Mouse (Mus musculus) cerebellum, adult 9-10 months (tissue): ENCODE measurements around the gene Chd3.

Source experiments
- DNase-seq: peaks from one replicate; pipeline ENCODE4 v3.0.0; 2022

Gene Chd3

GRCm38 (mm10) chr11:69364376-69364775 lies 4.8 kb downstream of the Chd3 start:
- DNase-seq = no peak

DNA sequence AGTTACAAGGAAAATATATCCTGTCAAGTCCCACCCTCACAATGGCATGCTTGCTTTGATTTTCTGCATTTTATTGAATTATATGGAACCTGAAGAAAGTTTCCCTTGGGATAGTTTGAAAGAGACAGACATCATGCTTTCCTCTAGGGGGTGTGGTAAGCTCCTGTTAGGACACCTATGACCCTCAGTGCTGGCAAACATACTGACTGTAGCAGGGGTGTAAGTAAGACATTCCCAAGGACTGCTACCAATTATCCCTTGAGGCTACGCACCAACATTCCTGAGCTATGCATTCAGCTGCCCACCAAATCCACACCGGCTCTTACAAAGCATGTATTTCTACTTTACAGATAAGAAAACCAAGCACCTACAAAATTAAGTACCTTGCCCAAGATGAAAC lies 6.7 kb downstream of the Chd3 start:
- DNase-seq = no peak

DNA sequence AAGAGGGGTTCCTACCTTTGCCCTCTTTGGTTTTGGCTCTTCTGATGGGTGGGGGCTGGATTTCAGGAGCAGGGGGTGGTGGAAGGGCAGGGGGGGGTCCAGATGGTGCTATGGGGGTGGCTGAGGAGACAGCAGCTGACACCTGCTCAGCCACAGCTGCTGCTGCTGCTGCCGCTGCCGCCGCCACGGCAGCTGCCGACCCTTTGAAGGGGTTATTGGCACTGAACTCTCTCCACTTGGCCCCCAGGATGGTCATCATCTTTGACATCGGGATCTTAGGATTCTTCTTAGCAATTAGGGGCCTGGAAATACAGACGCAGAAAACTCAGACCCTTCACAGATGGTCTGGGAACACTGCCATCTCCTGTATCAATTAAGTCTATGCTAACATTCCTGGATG lies 7.2 kb downstream of the Chd3 start:
- DNase-seq = no peak

DNA sequence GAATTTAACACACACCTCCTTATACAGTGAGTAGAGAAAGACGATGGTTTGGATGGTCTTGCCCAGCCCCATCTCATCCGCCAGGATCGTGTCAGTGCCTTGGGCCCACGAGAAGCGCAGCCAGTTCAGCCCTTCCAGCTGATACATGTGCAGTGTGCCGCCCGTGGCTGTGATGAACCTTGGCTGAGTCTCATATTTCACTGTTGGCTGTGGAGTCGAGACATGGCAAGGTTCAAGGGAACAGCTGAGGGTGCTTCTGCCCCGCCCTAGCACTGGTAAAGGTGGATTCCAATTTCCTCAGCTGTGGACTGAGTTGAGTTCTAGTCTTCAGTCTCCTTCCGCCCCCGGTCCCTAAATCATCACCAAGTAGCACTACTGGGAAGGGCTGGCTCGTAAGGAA lies 11.5 kb downstream of the Chd3 start:
- no peak for DNase-seq

GRCm38 (mm10) chr11:69356544-69356943 lies 12.7 kb downstream of the Chd3 start:
- no peak for DNase-seq

- DNase-seq = no peak
These were observed 22.8 kb downstream of the Chd3 start for GRCm38 (mm10) chr11:69346441-69346840.

DNA sequence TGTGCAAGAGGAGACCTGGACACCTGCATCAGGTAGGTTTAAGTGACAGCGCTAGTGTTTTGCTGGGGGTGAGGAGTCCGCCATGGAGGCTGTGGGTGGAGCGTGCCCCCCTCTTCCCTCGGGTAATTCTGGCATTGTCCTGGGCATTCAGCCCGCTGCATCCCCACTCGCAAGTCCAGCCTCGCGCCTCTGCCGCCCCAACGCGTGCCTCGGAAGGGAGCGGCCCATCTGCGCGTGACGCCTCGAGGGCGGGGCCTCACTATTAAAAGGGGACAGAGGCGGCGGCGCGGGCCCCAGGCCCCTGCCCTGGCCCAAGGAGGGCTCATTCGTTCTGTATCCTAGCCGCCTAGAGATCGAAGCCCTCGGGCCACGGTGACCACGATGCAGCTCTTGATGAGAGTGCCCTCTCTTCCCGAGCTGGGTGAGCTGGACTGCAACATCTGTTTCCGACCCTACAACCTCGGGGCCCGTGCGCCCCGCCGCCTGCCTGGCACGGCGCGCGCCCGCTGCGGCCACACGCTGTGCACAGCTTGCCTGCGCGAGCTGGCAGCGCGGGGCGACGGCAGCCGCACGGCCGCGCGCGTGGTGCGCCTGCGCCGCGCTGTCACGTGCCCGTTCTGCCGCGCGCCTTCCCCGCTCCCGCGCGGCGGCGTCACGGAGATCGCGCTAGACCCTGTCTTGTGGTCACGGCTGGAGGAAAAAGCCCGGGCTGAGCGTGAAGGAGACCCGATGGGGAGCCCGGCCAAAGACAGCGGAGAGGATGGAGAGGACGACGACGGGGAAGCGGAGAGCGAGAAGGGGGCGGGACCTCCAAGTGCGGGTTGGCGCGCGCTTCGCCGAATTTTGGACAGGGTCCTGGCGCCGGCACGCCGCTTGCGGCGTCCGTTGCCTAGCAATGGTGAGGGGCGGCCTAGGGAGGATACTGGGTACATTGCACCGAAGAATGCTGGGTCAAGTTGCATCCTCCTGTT lies 28.8 kb downstream of the Chd3 start, which contains the start of gene Rnf227:
TSS of gene Rnf227 (plus strand) at position 301 of the 971 bp plus-strand sequence.
- DNase-seq = peak; percentile 76

GRCm38 (mm10) chr11:69334796-69335195 lies 34.4 kb downstream of the Chd3 start:
- DNase-seq = no peak

GRCm38 (mm10) chr11:69333922-69334321 lies 35.3 kb downstream of the Chd3 start:
- no peak for DNase-seq

DNA sequence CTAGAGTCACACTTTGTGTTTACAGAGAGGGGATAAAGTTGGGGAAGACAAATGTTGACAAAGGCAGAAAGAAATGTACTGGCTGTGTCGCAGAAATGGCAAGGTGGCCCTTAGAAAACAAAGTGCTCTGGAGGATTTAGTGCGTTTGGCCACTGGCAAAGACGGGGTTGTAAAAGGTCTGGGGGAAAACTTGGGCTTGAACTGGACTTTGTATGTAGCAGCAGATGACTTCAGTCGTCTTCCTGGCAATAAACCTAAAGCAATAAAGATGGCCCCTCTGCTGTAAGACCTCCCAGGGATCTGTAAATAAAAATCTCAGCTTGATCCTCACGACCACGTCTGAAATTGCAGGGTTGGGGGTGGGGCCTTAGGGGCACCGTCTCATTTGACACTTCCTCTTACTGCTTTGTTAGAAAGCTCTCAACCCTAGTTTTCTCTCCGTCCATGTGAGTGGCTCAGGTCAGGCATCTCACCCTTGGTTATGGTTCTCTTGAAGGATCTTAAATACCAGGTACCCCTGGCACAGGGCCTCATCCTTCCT lies 36.4 kb downstream of the Chd3 start:
- DNase-seq = peak; percentile 52

- peak; percentile 81 for DNase-seq
These were observed 37.2 kb downstream of the Chd3 start for GRCm38 (mm10) chr11:69331929-69332405.

DNA sequence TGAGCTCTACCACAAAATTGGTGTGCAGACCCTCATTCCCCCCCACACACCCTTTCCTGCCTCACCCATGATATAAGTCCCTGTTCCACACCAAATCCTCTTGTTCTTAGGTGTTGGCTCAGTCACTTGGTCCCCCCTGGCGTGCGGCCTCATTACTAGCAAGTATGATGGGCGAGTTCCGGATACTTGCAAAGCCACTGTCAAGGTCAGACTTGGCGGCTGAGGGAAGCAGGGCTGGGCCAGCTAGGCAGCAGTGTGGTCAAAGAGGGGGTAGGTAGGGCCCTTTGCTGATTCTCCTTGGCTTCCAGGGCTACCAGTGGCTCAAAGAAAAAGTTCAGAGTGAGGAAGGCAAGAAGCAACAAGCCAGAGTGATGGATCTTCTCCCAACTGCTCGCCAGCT lies 38.1 kb downstream of the Chd3 start:
- peak; percentile 46 for DNase-seq

DNA sequence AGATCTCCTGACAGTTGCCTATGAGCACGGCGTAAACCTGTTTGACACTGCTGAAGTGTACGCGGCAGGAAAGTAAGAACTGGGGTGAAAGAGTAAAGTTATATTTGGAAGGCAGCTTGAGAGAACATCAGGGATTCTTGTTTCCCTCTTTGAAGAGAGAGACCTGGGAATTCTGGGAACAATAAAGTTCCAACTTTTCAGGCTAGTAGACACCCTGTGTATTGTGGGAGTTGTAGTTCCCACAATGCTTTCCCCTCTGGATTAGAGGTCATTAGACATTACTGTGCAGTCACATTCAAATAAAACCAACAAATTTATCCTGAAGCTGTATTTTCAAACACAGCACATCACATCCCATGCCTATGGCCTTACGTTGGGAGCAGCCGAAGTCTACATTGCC lies 40.7 kb downstream of the Chd3 start:
- DNase-seq = no peak

- peak; percentile 44 for DNase-seq
These were observed 41.6 kb downstream of the Chd3 start for GRCm38 (mm10) chr11:69327648-69328047.

- peak; percentile 48 for DNase-seq
These were observed 42.1 kb downstream of the Chd3 start for GRCm38 (mm10) chr11:69327157-69327442.

DNA sequence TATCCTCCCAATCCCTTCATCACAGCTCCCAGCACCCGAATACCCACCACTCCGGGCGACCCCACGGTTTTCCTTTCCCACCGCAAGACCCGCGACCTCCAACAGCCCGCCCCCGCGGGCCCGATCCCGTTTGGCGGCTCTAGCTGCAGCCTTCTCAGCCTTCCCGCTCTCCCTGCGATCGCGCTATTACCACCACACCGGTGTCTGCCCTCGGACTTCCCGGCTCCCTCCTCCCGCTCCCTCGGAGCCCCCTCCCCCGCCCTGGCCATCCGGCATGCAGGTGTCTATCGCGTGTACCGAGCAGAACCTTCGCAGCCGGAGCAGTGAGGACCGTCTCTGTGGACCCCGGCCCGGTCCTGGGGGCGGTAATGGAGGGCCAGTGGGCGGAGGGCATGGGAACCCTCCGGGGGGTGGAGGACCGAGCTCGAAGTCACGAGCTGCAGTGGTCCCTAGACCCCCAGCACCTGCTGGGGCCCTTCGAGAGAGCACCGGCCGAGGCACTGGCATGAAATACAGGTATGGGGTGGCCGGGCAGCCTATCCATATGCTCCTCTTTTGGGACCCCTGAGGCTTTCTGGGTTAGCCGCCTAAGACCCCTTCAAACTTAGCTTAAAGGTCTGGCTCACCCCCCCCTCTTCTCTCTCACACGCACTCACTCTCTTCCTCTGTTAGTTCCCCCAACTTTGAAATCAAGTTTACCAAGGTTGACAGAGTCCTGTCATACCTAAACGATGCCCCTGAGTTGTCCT lies 42.6 kb downstream of the Chd3 start:
- peak; percentile 54 for DNase-seq

DNA sequence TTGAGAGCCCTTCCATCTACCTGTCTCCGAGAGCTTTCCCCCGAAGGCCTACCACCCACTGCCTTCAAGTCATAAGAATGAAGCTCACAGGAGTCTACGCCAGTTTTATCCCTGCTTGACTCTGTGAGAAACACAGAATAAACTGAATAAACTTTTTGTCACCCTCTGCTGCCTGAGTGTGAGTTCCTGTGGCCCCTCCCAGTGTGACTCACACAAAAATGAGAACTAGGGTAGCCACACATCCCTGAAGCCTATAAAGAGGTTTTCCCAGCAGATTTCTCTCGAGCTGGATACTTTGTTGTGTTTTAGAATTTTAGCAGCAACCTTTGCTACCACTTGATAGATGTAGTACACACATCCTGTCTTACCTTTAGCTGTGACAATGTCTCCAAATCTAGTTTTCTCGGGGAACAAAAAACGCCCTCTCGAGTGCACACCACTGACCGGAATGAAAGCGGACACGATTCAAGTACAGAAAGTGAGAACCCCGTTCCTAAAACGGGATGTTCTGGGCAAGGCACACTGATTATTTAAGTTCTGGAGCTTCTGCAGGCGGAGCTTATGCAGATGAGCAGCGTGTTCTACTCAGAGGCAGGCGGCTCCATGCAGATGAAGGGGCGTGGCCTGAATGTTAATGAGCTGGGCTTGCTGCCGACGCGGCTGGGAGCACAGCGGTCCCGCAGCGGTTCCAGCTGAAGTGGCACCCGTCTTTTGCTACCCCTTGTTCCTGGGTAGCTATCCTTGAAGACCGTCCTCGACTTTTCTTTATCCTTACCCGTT lies 43.4 kb downstream of the Chd3 start, which contains the start of gene Kcnab3:
TSS of gene Kcnab3 (plus strand) at position 631 of the 780 bp plus-strand sequence.
- peak; percentile 82 for DNase-seq

GRCm38 (mm10) chr11:69324749-69325148 lies 44.5 kb downstream of the Chd3 start:
- DNase-seq = peak; percentile 41

DNA sequence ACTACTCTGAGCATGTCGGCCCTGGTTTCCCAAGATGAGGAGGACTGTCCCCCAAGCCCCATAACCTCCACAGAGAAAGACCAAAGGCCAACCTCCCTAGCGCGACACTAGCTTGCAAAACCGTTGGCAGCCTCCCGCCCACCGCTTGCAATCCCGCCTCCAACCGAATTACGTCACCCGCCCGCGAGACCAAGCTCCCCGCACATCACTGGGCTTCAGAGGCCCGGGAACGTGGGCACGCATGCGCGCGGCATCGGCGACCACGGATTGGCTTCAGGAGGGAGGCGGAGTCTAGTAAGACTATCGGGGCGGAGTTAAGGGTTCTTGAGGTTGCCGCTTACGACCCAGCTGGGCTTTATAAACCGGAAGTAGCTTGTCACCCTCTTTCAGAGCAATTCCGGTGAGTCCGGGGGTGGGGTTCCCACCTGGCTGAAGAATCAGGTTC lies 45.5 kb downstream of the Chd3 start, which contains the start of the genes Cntrob and Trappc1:
TSS of gene Cntrob (minus strand) at position 109 of the 445 bp plus-strand sequence.
TSS of gene Trappc1 (plus strand) at position 314 of the 445 bp plus-strand sequence.
- peak; percentile 99 for DNase-seq

- DNase-seq = peak; percentile 49
These were observed 46.3 kb downstream of the Chd3 start for GRCm38 (mm10) chr11:69322693-69323471.

GRCm38 (mm10) chr11:69322010-69322409 lies 47.2 kb downstream of the Chd3 start:
- DNase-seq = peak; percentile 55
